Mouse (Mus musculus) lung, embryonic 14.5 days (tissue): ENCODE measurements around the gene Pik3r1. TPM values are rescaled to one million over a fixed set of nuclear protein-coding genes. Genes with fewer than 3 reads are reported as not detected.
A peak's percentile ranks its signal among the peaks of the same experiment; 100 is the strongest.

ENCODE experiments used
- ATAC-seq: fragments of 200-750 bp; cut with Nextera tagmentation; 2 replicates; pipeline ENCODE4 v1.8.0; 2017; ENCODE audit warnings: mild to moderate bottlenecking, moderate TSS enrichment, moderate library complexity; ENCODE audit not compliant: insufficient read depth
- DNase-seq: peaks from one replicate; pipeline ENCODE4 v3.0.0-alpha.2; 2015
- H3K27ac ChIP-seq: fragments of 300-500 bp; sonication (generic); 2 replicates; pipeline ENCODE4 v1.5.1; 2014; ENCODE audit warnings: low read depth, mild to moderate bottlenecking, moderate library complexity
- H3K27me3 ChIP-seq: fragments of 300-500 bp; sonication (generic); 2 replicates; pipeline ENCODE4 v1.6.1; 2014; ENCODE audit warnings: low read length, control low read depth; ENCODE audit not compliant: insufficient read depth
- H3K36me3 ChIP-seq: fragments of 300-500 bp; sonication (generic); 2 replicates; pipeline ENCODE4 v1.6.1; 2014; ENCODE audit warnings: control low read depth; ENCODE audit not compliant: insufficient read depth
- H3K4me1 ChIP-seq: fragments of 300-500 bp; sonication (generic); 2 replicates; pipeline ENCODE4 v1.6.1; 2014; ENCODE audit warnings: antibody characterized with exemption, control low read depth; ENCODE audit not compliant: insufficient read depth
- H3K4me2 ChIP-seq: fragments of 300-500 bp; sonication (generic); 2 replicates; pipeline ENCODE4 v1.6.1; 2014; ENCODE audit warnings: mild to moderate bottlenecking
- H3K4me3 ChIP-seq: fragments of 300-500 bp; sonication (generic); 2 replicates; pipeline ENCODE4 v1.5.1; 2014; ENCODE audit warnings: low read depth, low read length
- H3K9ac ChIP-seq: fragments of 300-500 bp; sonication (generic); 2 replicates; pipeline ENCODE4 v1.6.1; 2014
- H3K9me3 ChIP-seq: fragments of 300-500 bp; sonication (generic); 2 replicates; pipeline ENCODE4 v1.6.1; 2016; ENCODE audit warnings: low read depth, low read length, control low read depth
- CTCF ChIP-seq: IDR thresholded peaks from 2 replicates; pipeline ENCODE4 v1.5.1; 2016; ENCODE audit warnings: antibody characterized with exemption, low read depth
- WGBS: fragments of 180-500 bp; shearing (Covaris S2); extraction: QIAGEN DNeasy Blood & Tissue Kit; methylation state at CpG from one replicate; pipeline ENCODE4 v1.1.7; 2014; 5-methylcytosine and 5-hydroxymethylcytosine counted together
- polyA plus RNA-seq: library from polyadenylated mRNA; unstranded; fragments of >200 nt; fragmentation: Nextera tagmentation; extraction: Ambion mirVana; gene quantifications from 2 replicates; pipeline ENCODE4 v1.2.1, GENCODE M21; 2014

Gene Pik3r1
- polyA plus RNA-seq, 1 experiment from 2014 or later, result 33.4 TPM

- Histone ChIP-seq H3K4me2 (no peak overlapping the region), H3K9me3 (no peaks in the 10 kb centered on the region), H3K4me3 (no peak overlapping the region), H3K27ac (no peak overlapping the region), H3K36me3 (no peaks in the 10 kb centered on the region), H3K9ac (no peak overlapping the region), H3K4me1 (no peaks in the 10 kb centered on the region), H3K27me3 (no peaks in the 10 kb centered on the region)
- DNase-seq, result no peak
- no peak for TF ChIP-seq CTCF
- no peak for ATAC-seq
- WGBS, result 85% methylated on average over 13 of the region's 13 CpGs
These were observed 16.8 kb upstream of the Pik3r1 start for GRCm38 (mm10) chr13:101784651-101785289.

DNA sequence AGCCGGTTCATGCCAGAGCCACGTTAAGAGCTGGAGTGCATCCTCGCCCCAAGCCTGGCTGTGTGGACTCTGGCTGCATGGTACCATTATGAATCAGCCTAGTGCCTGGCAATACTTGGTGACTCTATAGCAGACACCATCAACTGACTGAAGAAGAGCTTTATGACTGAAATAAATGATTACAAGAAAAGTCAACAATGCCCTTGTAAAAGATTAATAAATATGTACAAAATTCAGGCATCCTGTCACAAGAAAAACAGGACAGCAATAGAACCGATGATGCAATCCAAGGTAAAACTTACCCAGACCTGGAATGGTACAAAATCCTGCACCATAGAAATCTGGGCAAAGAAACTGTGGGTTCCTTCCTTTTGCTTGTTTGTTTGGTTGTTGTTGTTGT, 11.0 kb upstream of the Pik3r1 start:
- Histone ChIP-seq H3K4me1 (no peaks in the 10 kb centered on the region), H3K27me3 (no peaks in the 10 kb centered on the region), H3K4me3 (no peak overlapping the region), H3K36me3 (no peaks in the 10 kb centered on the region), H3K9me3 (no peaks in the 10 kb centered on the region), H3K4me2 (no peak overlapping the region), H3K9ac (no peak overlapping the region), H3K27ac (no peak overlapping the region)
- DNase-seq, result no peak
- 93% methylated on average over 4 of the region's 4 CpGs for WGBS
- ATAC-seq, result no peak
- no peak for TF ChIP-seq CTCF

DNA sequence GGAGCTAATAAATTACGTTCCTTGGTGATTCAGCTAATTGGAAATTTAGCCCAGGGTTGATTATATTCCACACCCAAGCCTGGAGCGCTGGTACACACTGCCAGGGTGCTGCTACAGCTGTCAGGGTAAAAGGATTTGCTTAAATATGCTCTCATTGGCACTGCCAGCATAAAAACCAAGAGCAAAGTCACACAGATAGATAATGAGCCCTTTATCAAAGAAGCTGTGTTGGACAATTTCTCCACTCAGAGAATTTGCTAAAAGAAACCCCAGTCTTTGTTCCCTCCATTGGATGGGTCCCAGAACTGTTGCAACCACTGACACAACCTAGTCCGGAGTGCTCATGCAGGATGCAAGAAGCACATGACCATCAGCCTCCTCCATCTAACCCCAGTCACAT, 9.8 kb upstream of the Pik3r1 start:
- no peak overlapping the region for H3K4me3 ChIP-seq
- H3K27me3 ChIP-seq, result no peaks in the 10 kb centered on the region
- no peaks in the 10 kb centered on the region for H3K36me3 ChIP-seq
- no peak for TF ChIP-seq CTCF
- WGBS, result 82% methylated on average over 3 of the region's 3 CpGs
- H3K9me3 ChIP-seq, result no peaks in the 10 kb centered on the region
- H3K4me1 ChIP-seq, result no peaks in the 10 kb centered on the region
- ATAC-seq (no peak), DNase-seq (no peak)
- H3K27ac ChIP-seq, result no peak overlapping the region
- H3K4me2 ChIP-seq, result no peak overlapping the region
- no peak overlapping the region for H3K9ac ChIP-seq

GRCm38 (mm10) chr13:101771071-101771470, 3.1 kb upstream of the Pik3r1 start:
- no peak overlapping the region for H3K27ac ChIP-seq
- no peaks in the 10 kb centered on the region for H3K36me3 ChIP-seq
- no peak overlapping the region for H3K4me2 ChIP-seq
- DNase-seq (no peak), ATAC-seq (no peak)
- no peak overlapping the region for H3K4me3 ChIP-seq
- no peaks in the 10 kb centered on the region for H3K9me3 ChIP-seq
- H3K9ac ChIP-seq, result no peak overlapping the region
- no peak for TF ChIP-seq CTCF
- 0 out of 2 replicates have a peak, but pooled peaks cover 5% of the 10 kb centered on the region for H3K4me1 ChIP-seq
- no peaks in the 10 kb centered on the region for H3K27me3 ChIP-seq

- 86% methylated on average over 4 of the region's 4 CpGs for WGBS
- Histone ChIP-seq H3K4me2 (no peak overlapping the region), H3K9ac (no peak overlapping the region), H3K27ac (no peak overlapping the region), H3K27me3 (no peaks in the 10 kb centered on the region), H3K36me3 (no peaks in the 10 kb centered on the region), H3K9me3 (no peaks in the 10 kb centered on the region), H3K4me1 (peaks cover 9% of the 10 kb centered on the region; the same call in 1 of the 2 replicates), H3K4me3 (no peak overlapping the region)
- TF ChIP-seq CTCF, result no peak
- no peak for DNase-seq
- ATAC-seq, result no peak
These were observed 1.9 kb upstream of the Pik3r1 start for GRCm38 (mm10) chr13:101769955-101770354.

DNA sequence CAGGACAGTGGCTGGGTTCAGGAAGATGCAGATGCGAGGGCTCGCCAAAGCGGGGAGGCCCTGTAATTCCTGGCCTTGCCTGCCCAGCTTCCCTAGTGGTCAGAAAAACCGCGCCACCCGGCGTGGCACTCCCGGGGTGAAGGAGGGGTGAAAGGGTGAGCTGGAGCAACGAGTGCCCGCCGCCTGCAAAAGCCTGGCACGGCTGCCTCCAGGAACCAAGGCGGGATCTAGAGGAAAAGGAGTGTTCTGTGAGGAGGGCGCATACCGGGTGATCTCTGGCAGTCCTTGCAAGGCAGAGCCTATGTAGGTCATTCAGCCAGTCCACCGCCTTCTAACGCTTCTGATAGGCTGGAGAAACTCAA, 594 bp upstream of the Pik3r1 start:
- H3K4me2 ChIP-seq, result peak overlapping the region; percentile 83
- under 1% methylated on average over 17 of the region's 17 CpGs for WGBS
- peak overlapping the region; percentile 96 for H3K27ac ChIP-seq
- peak overlapping the region; percentile 92 for H3K4me3 ChIP-seq
- no peaks in the 10 kb centered on the region for H3K36me3 ChIP-seq
- peak overlapping the region; percentile 59 for H3K9ac ChIP-seq
- peak; percentile 35 for TF ChIP-seq CTCF
- no peak for DNase-seq
- peaks cover 15% of the 10 kb centered on the region for H3K4me1 ChIP-seq
- no peaks in the 10 kb centered on the region for H3K9me3 ChIP-seq
- ATAC-seq, result peak; percentile 36
- H3K27me3 ChIP-seq, result no peaks in the 10 kb centered on the region

DNA sequence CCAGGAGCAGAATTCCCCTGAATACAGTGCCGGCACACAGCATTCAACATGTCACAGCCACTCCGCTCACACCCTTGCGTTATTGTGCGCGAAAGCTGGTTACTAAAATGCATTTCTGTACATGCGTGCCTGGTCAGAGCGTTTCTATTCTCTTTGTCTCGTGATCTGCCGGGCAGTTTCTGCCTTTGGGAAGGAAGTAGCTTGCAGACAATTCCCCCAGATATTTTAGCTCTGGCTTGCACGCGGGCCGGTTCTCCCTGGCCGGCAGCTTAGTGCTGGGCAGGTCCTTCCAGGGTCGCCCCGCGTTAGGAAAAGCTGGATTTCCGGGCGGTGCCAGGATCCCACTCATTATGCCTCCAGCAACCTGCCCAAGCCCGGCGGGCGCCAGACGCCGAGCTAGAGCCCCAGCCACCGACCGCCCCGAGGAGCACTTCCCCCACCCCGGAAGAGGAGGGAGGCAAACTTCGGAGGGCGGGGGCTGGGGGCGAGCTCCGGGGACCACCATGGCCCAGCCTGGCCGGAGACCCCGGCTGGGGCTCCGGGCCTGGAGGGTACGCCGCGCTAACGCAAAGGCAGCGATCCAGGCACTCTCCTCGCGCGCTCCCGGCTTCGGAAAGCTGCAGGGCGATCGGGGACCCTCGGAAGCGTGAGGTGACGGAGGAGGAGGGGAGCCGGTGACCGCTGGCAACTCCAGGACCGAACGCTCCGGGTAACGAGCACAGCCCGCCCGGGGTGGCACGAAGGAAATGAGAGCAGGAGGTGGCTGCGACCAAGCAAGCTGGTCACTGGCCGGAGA, 806 bp downstream of the Pik3r1 start:
- TF ChIP-seq CTCF, result no peak

More for the DNA sequence above, 806 bp downstream of the Pik3r1 start:
- DNase-seq (peak; percentile 73), ATAC-seq (peak; percentile 46)
- Histone ChIP-seq H3K4me3 (peak overlapping the region; percentile 92), H3K9ac (peak overlapping the region; percentile 93), H3K9me3 (no peaks in the 10 kb centered on the region), H3K27me3 (no peaks in the 10 kb centered on the region), H3K27ac (peak overlapping the region; percentile 96), H3K4me2 (peak overlapping the region; percentile 83), H3K36me3 (no peaks in the 10 kb centered on the region), H3K4me1 (peaks cover 15% of the 10 kb centered on the region)
- under 1% methylated on average over 60 of the region's 60 CpGs for whole genome bisulfite sequencing
